ENCODE assay signal across 29 mouse cellular contexts in genomic region chr1:78665954-78666499, GRCm38 (mm10). TPM values are rescaled to one million over a fixed set of nuclear protein-coding genes. Genes with fewer than 3 reads are reported as not detected.
A peak's percentile ranks its signal among the peaks of the same experiment; 100 is the strongest.
DNase-seq lines count a peak whose midpoint lies in the region; ATAC-seq and TF ChIP-seq lines count a peak whose summit lies in the region.
"Had no signal": no experiment of that assay in that cellular context is flagged by ENCODE, and none has a peak within 500 bp of the region (broad histone marks: within the 10 kb centered on the region; RNA-seq: fewer than 3 reads in every experiment).

No protein-coding gene starts in this region.

- no peak overlapping the region for H3K9ac ChIP-seq in intestine, embryonic 14.5 days (ENCODE audit: low read length)
- no peak overlapping the region for H3K9ac ChIP-seq in intestine, embryonic 16.5 days (ENCODE audit: low read depth, low read length)
- H3K9ac ChIP-seq: heart, embryonic 13.5 days; liver, embryonic 14.5 days; midbrain, embryonic 12.5 days; neural tube, embryonic 13.5 days had no signal

- H3K4me3 ChIP-seq in intestine, embryonic 14.5 days (ENCODE audit: low read depth, low read length): no peak overlapping the region
- no peak overlapping the region for H3K4me3 ChIP-seq in intestine, embryonic 16.5 days (ENCODE audit: low read length)
- no peak overlapping the region for H3K4me3 ChIP-seq in bone marrow macrophage, adult 2 months (ENCODE audit: insufficient read depth, low read length)
- H3K4me3 ChIP-seq: erythroblast, embryonic 14.5 days; heart, adult 2 months; heart, embryonic 13.5 days; left cerebral cortex, adult 2 months; midbrain, embryonic 12.5 days; neural tube, embryonic 13.5 days had no signal

- H3K4me2 ChIP-seq in intestine, embryonic 14.5 days (ENCODE audit: low read length): no peak overlapping the region
- no peak overlapping the region for H3K4me2 ChIP-seq in intestine, embryonic 16.5 days (ENCODE audit: low read depth, low read length)
- H3K4me2 ChIP-seq: heart, embryonic 13.5 days; midbrain, embryonic 12.5 days; neural tube, embryonic 13.5 days had no signal

- H3K27ac ChIP-seq in intestine, embryonic 14.5 days (ENCODE audit: low read depth): no peak overlapping the region
- no peak overlapping the region for H3K27ac ChIP-seq in intestine, embryonic 16.5 days (ENCODE audit: low read length)
- H3K27ac ChIP-seq in bone marrow macrophage, adult 2 months (ENCODE audit: insufficient read depth, low read depth, low read length): peak overlapping the region; percentile 63
- H3K27ac ChIP-seq: heart, adult 2 months; heart, embryonic 13.5 days; hindbrain, postnatal 0 days; left cerebral cortex, adult 2 months; liver, embryonic 14.5 days; midbrain, embryonic 12.5 days; neural tube, embryonic 13.5 days had no signal

- no peaks in the 10 kb centered on the region for H3K9me3 ChIP-seq in intestine, embryonic 14.5 days (ENCODE audit: control insufficient read depth, low read length)
- no peaks in the 10 kb centered on the region for H3K9me3 ChIP-seq in intestine, embryonic 16.5 days (ENCODE audit: control insufficient read depth, low read length)
- H3K9me3 ChIP-seq: heart, embryonic 13.5 days; megakaryocyte, embryonic 14.5 days; midbrain, embryonic 12.5 days; neural tube, embryonic 13.5 days had no signal

- peaks cover 11% of the 10 kb centered on the region; the same call in 1 of the 2 replicates for H3K4me1 ChIP-seq in intestine, embryonic 14.5 days (replicated peaks; ENCODE audit: control insufficient read depth, insufficient read depth, low read length)
- peaks cover 6% of the 10 kb centered on the region; the same call in 1 of the 2 replicates for H3K4me1 ChIP-seq in intestine, embryonic 16.5 days (ENCODE audit: control insufficient read depth, insufficient read depth, low read length)
- peaks cover 34% of the 10 kb centered on the region for H3K4me1 ChIP-seq in bone marrow macrophage, adult 2 months (ENCODE audit: control insufficient read depth, insufficient read depth, low read length)

- 97% methylated on average over 9 of the region's 9 CpGs for WGBS in intestine, embryonic 14.5 days
- WGBS in intestine, embryonic 16.5 days: 96% methylated on average over 9 of the region's 9 CpGs

- TF ChIP-seq POLR2A in bone marrow macrophage, adult 2 months (IDR thresholded peaks at IDR 0.05; ENCODE audit: borderline replicate concordance, low read depth, low read length): no peak

- peak; percentile 6 for DNase-seq in intestine, embryonic 14.5 days (ENCODE audit: low spot score)
- DNase-seq in layer of hippocampus, adult 9-11 months: no peak
- DNase-seq in cerebellum, adult 8-10 months: no peak
- DNase-seq: adrenal gland, postnatal 25 days; B cell, adult 2 months; cerebellum, adult 9-10 months; gastrocnemius, postnatal 25 days; heart, adult 2 months; heart, postnatal 14 days; kidney, adult 11 months; kidney, postnatal 14 days; left cerebral cortex, postnatal 4 days; lung, adult 2 months; lung, postnatal 14 days; right cerebral cortex, postnatal 14 days; thymus, postnatal 4 days had no signal

- ATAC-seq in intestine, embryonic 14.5 days (replicated peaks; ENCODE audit: low FRiP score, low TSS enrichment, low read depth): no peak
- ATAC-seq in intestine, embryonic 16.5 days: no peak
- peak; percentile 95 for ATAC-seq in common myeloid progenitor, adult 5-6 weeks (replicated peaks; ENCODE audit: low read depth, poor library complexity, severe bottlenecking)
- ATAC-seq in megakaryocyte progenitor cell, adult 5-6 weeks (replicated peaks; ENCODE audit: poor library complexity): peak; percentile 94
- ATAC-seq: forebrain, embryonic 16.5 days; hindbrain, postnatal 0 days had no signal

- H3K27me3 ChIP-seq in intestine, embryonic 14.5 days (replicated peaks; ENCODE audit: control insufficient read depth, insufficient read depth, low read length): no peaks in the 10 kb centered on the region
- H3K27me3 ChIP-seq in intestine, embryonic 16.5 days (replicated peaks; ENCODE audit: control insufficient read depth, insufficient read depth, low read length): no peaks in the 10 kb centered on the region
- H3K27me3 ChIP-seq: heart, embryonic 13.5 days; megakaryocyte, embryonic 14.5 days; midbrain, embryonic 12.5 days; neural tube, embryonic 13.5 days had no signal

- peaks cover 47% of the 10 kb centered on the region for H3K36me3 ChIP-seq in intestine, embryonic 14.5 days (ENCODE audit: control insufficient read depth, insufficient read depth, low read length)
- H3K36me3 ChIP-seq in intestine, embryonic 16.5 days (ENCODE audit: control insufficient read depth, insufficient read depth, low read length): peaks cover 5% of the 10 kb centered on the region; the same call in 1 of the 2 replicates

- TF ChIP-seq CTCF in bone marrow macrophage, adult 2 months (IDR thresholded peaks at IDR 0.05; ENCODE audit: low read depth, low read length): no peak

RNA-seq across cellular contexts. Expression of gene Utp14b, which starts 8.2 kb away (rescaled TPM):
- polyA plus RNA-seq in intestine, embryonic 14.5 days (2014; fragmentation: Nextera tagmentation; extraction: Ambion mirVana): 4.4 and 5.8 TPM in 2 replicates
- polyA plus RNA-seq in intestine, embryonic 16.5 days (2015; fragmentation: Nextera tagmentation; extraction: Ambion mirVana): 3.5 and 3.7 TPM in 2 replicates
- polyA plus RNA-seq in bone marrow macrophage, adult 2 months (2012; ENCODE audit: insufficient read depth, insufficient read length, missing spikeins): 4.3 and 4.5 TPM in 2 replicates
- 19.9 and 23.1 TPM in 2 replicates for total RNA-seq in common myeloid progenitor, adult 5-6 weeks (2017)
- total RNA-seq in megakaryocyte progenitor cell, adult 5-6 weeks (2015): 6.2 and 7.3 TPM in 2 replicates
- 10.3 and 12.8 TPM in 2 replicates for total RNA-seq in megakaryocyte progenitor cell, adult 5-6 weeks (2017)

RNA-seq across cellular contexts. Expression of gene Acsl3, which starts 8.4 kb away (rescaled TPM):
- polyA plus RNA-seq in intestine, embryonic 14.5 days (2014; fragmentation: Nextera tagmentation; extraction: Ambion mirVana): 87.5 and 96.7 TPM in 2 replicates
- 93.5 and 111 TPM in 2 replicates for polyA plus RNA-seq in intestine, embryonic 16.5 days (2015; fragmentation: Nextera tagmentation; extraction: Ambion mirVana)
- polyA plus RNA-seq in bone marrow macrophage, adult 2 months (2012; ENCODE audit: insufficient read depth, insufficient read length, missing spikeins): 11.4 and 13.9 TPM in 2 replicates
- 92.7 and 112 TPM in 2 replicates for total RNA-seq in common myeloid progenitor, adult 5-6 weeks (2017)
- 11.1 and 14.2 TPM in 2 replicates for total RNA-seq in megakaryocyte progenitor cell, adult 5-6 weeks (2015)
- 37.3 and 55.9 TPM in 2 replicates for total RNA-seq in megakaryocyte progenitor cell, adult 5-6 weeks (2017)

Comparison
In these comparisons a context has a peak if more than half of its experiments do, and no peak if none do; other contexts are left out.
1. ATAC-seq: peak in common myeloid progenitor, adult 5-6 weeks (single experiment) and megakaryocyte progenitor cell, adult 5-6 weeks (single experiment); none in intestine, embryonic 14.5 days (single experiment) and intestine, embryonic 16.5 days (single experiment).